22 mouse cellular contexts compared by ENCODE assay signal in the genomic region with DNA sequence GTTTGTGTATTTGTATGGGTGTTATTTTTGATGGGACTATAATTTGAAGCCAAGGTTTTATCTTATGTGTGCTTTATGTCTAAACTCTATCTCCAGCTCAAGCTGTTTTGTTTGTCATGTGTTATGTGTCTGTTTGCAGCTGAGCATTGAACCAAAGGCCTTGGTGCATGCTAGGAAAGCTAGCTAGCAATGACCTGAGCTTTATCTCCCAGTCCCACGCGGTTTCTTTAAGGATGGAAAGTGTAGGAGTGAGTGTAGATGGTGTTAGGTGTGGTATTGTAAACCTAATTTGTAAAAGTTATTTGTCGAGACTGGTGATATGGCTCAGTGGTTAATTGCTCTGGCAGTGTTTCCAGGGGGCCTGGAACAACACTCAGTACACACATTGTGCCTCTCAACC. TPM values are rescaled to one million over a fixed set of nuclear protein-coding genes. Genes with fewer than 3 reads are reported as not detected.
A peak's percentile ranks its signal among the peaks of the same experiment; 100 is the strongest.
DNase-seq lines count a peak whose midpoint lies in the region; ATAC-seq lines count a peak whose summit lies in the region.
"Had no signal": no experiment of that assay in that cellular context is flagged by ENCODE, and none has a peak within 500 bp of the region (broad histone marks: within the 10 kb centered on the region; RNA-seq: fewer than 3 reads in every experiment).

No protein-coding gene starts in this region.

- H3K27me3 ChIP-seq in liver, embryonic 13.5 days: no peaks in the 10 kb centered on the region
- H3K27me3 ChIP-seq: embryonic facial prominence, embryonic 13.5 days; heart, embryonic 15.5 days; hindbrain, embryonic 13.5 days; Patski had no signal

- ATAC-seq in common myeloid progenitor, adult 5-6 weeks (replicated peaks; ENCODE audit: low read depth, poor library complexity, severe bottlenecking): 0 out of 2 replicates have a peak, but pooled peaks have one; percentile 36
- ATAC-seq in liver, embryonic 13.5 days (ENCODE audit: low read depth): peak; percentile 84
- peak; percentile 80 for ATAC-seq in megakaryocyte progenitor cell, adult 5-6 weeks (replicated peaks; ENCODE audit: poor library complexity)
- ATAC-seq in CD4-positive, CD25-positive, alpha-beta regulatory T cell, adult 4 months: no peak
- ATAC-seq: activated CD4-positive, CD25-positive, alpha-beta regulatory T cell, adult 4 months; forebrain, embryonic 14.5 days; Patski had no signal

- H3K36me3 ChIP-seq in liver, embryonic 13.5 days: peaks cover 9% of the 10 kb centered on the region

- H3K4me3 ChIP-seq in liver, embryonic 13.5 days (replicated peaks): no peak overlapping the region
- H3K4me3 ChIP-seq: embryonic facial prominence, embryonic 13.5 days; forebrain, embryonic 10.5 days; heart, embryonic 15.5 days; hindbrain, embryonic 13.5 days had no signal

- peak overlapping the region; percentile 49 for H3K27ac ChIP-seq in liver, embryonic 13.5 days
- H3K27ac ChIP-seq: embryonic facial prominence, embryonic 13.5 days; forebrain, embryonic 10.5 days; heart, embryonic 15.5 days; hindbrain, embryonic 13.5 days; hindbrain, postnatal 0 days had no signal

- H3K9ac ChIP-seq in liver, embryonic 13.5 days: no peak overlapping the region
- H3K9ac ChIP-seq: embryonic facial prominence, embryonic 13.5 days; heart, embryonic 15.5 days; hindbrain, embryonic 13.5 days had no signal

- H3K9me3 ChIP-seq in liver, embryonic 13.5 days (replicated peaks): no peaks in the 10 kb centered on the region
- H3K9me3 ChIP-seq: embryonic facial prominence, embryonic 13.5 days; forebrain, embryonic 10.5 days; heart, embryonic 15.5 days; hindbrain, embryonic 13.5 days had no signal

- H3K4me1 ChIP-seq in liver, embryonic 13.5 days (replicated peaks): peaks cover 28% of the 10 kb centered on the region
- H3K4me1 ChIP-seq: embryonic facial prominence, embryonic 13.5 days; forebrain, embryonic 10.5 days; heart, embryonic 15.5 days had no signal

- peak; percentile 47 for DNase-seq in c-Kit-positive CD71-positive TER-119-negative erythroid progenitor cells, embryonic 14.5 days (ENCODE audit: low read depth)
- DNase-seq in liver, embryonic 13.5 days: peak; percentile 19
- DNase-seq in cerebellum, postnatal 36 days: no peak
- DNase-seq in thymus, postnatal 10 days (ENCODE audit: low spot score in 2 of 2): no peak
- DNase-seq: adrenal gland, postnatal 14 days; cerebellum, adult 2 months; cerebellum, postnatal 10 days; gastrocnemius, postnatal 10 days; heart, adult 18-20 months; heart, postnatal 14 days had no signal

- H3K4me2 ChIP-seq in liver, embryonic 13.5 days: no peak overlapping the region
- H3K4me2 ChIP-seq: embryonic facial prominence, embryonic 13.5 days; heart, embryonic 11.5 days; heart, embryonic 15.5 days; hindbrain, embryonic 13.5 days had no signal

- 26% methylated on average over 3 of the region's 3 CpGs for WGBS in liver, embryonic 13.5 days (ENCODE audit: insufficient replicate concordance)

RNA-seq across cellular contexts. Expression of gene Katna1, which starts 12.1 kb away (rescaled TPM):
- 57.2 and 80.5 TPM in 2 replicates for total RNA-seq in common myeloid progenitor, adult 5-6 weeks (2017)
- polyA plus RNA-seq in liver, embryonic 13.5 days (2015; fragmentation: Nextera tagmentation; extraction: Ambion mirVana): 33.9 and 43.6 TPM in 2 replicates
- 59.4 and 80.0 TPM in 2 replicates for total RNA-seq in megakaryocyte progenitor cell, adult 5-6 weeks (2015)
- total RNA-seq in megakaryocyte progenitor cell, adult 5-6 weeks (2017): 54.3 and 56.4 TPM in 2 replicates
- 10 to 100 TPM; 79.6 to 87.1 TPM for polyA plus RNA-seq in CD4-positive, CD25-positive, alpha-beta regulatory T cell, adult 4 months (2017; shearing (Covaris generic))

RNA-seq across cellular contexts. Expression of gene Ginm1, which starts 54.7 kb away (rescaled TPM):
- 51.2 and 67.1 TPM in 2 replicates for total RNA-seq in common myeloid progenitor, adult 5-6 weeks (2017)
- 31.7 and 36.3 TPM in 2 replicates for polyA plus RNA-seq in liver, embryonic 13.5 days (2015; fragmentation: Nextera tagmentation; extraction: Ambion mirVana)
- total RNA-seq in megakaryocyte progenitor cell, adult 5-6 weeks (2015): 34.2 and 39.8 TPM in 2 replicates
- total RNA-seq in megakaryocyte progenitor cell, adult 5-6 weeks (2017): 35.7 and 48.8 TPM in 2 replicates
- 10 to 100 TPM; 71.5 to 79.6 TPM for polyA plus RNA-seq in CD4-positive, CD25-positive, alpha-beta regulatory T cell, adult 4 months (2017; shearing (Covaris generic))

RNA-seq across cellular contexts. Expression of gene Ppil4, which starts 54.8 kb away (rescaled TPM):
- total RNA-seq in common myeloid progenitor, adult 5-6 weeks (2017): 91.6 and 100 TPM in 2 replicates
- 26.0 and 29.8 TPM in 2 replicates for polyA plus RNA-seq in liver, embryonic 13.5 days (2015; fragmentation: Nextera tagmentation; extraction: Ambion mirVana)
- 43.2 and 44.3 TPM in 2 replicates for total RNA-seq in megakaryocyte progenitor cell, adult 5-6 weeks (2015)
- 72.9 and 87.3 TPM in 2 replicates for total RNA-seq in megakaryocyte progenitor cell, adult 5-6 weeks (2017)
- polyA plus RNA-seq in CD4-positive, CD25-positive, alpha-beta regulatory T cell, adult 4 months (2017; shearing (Covaris generic)): 10 to 100 TPM; 76.4 to 77.5 TPM

RNA-seq across cellular contexts. Expression of gene Lats1, which starts 56.9 kb away (rescaled TPM):
- total RNA-seq in common myeloid progenitor, adult 5-6 weeks (2017): 17.5 and 19.8 TPM in 2 replicates
- 2.2 and 2.6 TPM in 2 replicates for polyA plus RNA-seq in liver, embryonic 13.5 days (2015; fragmentation: Nextera tagmentation; extraction: Ambion mirVana)
- 23.0 and 27.3 TPM in 2 replicates for total RNA-seq in megakaryocyte progenitor cell, adult 5-6 weeks (2015)
- 13.7 and 14.0 TPM in 2 replicates for total RNA-seq in megakaryocyte progenitor cell, adult 5-6 weeks (2017)
- 1 to 10 TPM; 5.8 to 7.2 TPM for polyA plus RNA-seq in CD4-positive, CD25-positive, alpha-beta regulatory T cell, adult 4 months (2017; shearing (Covaris generic))

RNA-seq across cellular contexts. Expression of gene Pcmt1, which starts 57.0 kb away (rescaled TPM):
- 72.8 and 75.1 TPM in 2 replicates for total RNA-seq in common myeloid progenitor, adult 5-6 weeks (2017)
- 112 and 121 TPM in 2 replicates for polyA plus RNA-seq in liver, embryonic 13.5 days (2015; fragmentation: Nextera tagmentation; extraction: Ambion mirVana)
- 68.3 and 83.4 TPM in 2 replicates for total RNA-seq in megakaryocyte progenitor cell, adult 5-6 weeks (2015)
- total RNA-seq in megakaryocyte progenitor cell, adult 5-6 weeks (2017): 64.3 and 66.6 TPM in 2 replicates
- polyA plus RNA-seq in CD4-positive, CD25-positive, alpha-beta regulatory T cell, adult 4 months (2017; shearing (Covaris generic)): 100 to 1,000 TPM; 109 to 118 TPM

Comparison
In these comparisons a context has a peak if more than half of its experiments do, and no peak if none do; other contexts are left out.
1. DNase-seq: peak in c-Kit-positive CD71-positive TER-119-negative erythroid progenitor cells, embryonic 14.5 days (single experiment) and liver, embryonic 13.5 days (single experiment); none in cerebellum, postnatal 36 days (0 of 2) and thymus, postnatal 10 days (0 of 2).